Mouse (Mus musculus): ENCODE results near the gene Bach2. TPM values are rescaled to one million over a fixed set of nuclear protein-coding genes. Genes with fewer than 3 reads are reported as not detected.

The Bach2 gene
- polyA plus RNA-seq, 1 experiment from 2014 or later, result 21.9 TPM

DNA sequence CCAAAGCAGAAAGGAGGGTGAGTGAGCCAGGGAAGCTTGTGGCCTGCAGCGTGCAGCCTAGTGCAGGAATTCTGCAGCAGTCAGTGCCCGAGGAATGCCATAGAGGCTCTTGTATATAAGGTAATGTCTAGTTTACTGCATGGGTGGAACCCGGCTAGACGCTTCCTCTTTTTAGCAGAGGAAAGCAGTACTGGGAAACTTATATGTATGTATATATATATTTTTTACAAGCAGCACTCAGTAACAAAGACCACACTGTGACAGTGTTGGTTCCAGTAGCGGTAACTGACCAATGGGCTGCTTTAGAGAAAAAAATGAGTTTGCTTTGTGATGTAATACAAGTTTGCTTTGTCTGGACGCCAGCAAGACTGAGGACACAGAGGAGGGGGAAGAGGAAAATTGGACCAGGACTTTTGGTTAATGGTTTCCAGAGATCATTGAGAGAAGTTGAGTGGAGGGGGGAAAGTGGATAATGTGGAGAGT, 65.7 kb downstream of the Bach2 start:
- Histone ChIP-seq H3K4me2 (ENCODE audit: low read length) (peak overlapping the region; percentile 23), H3K36me3 (ENCODE audit: control insufficient read depth, insufficient read depth, low read length) (0 out of 2 replicates have a peak, but pooled peaks cover 3% of the 10 kb centered on the region), H3K4me1 (ENCODE audit: control insufficient read depth, insufficient read depth, low read length) (peaks cover 48% of the 10 kb centered on the region), H3K9me3 (replicated peaks; ENCODE audit: control insufficient read depth, low read length) (no peaks in the 10 kb centered on the region), H3K9ac (ENCODE audit: low read length) (0 out of 2 replicates have a peak overlapping the region, but pooled peaks have one; percentile 40), H3K27ac (ENCODE audit: low read depth, low read length) (peak overlapping the region; percentile 95), H3K27me3 (replicated peaks; ENCODE audit: control insufficient read depth, insufficient read depth, low read length) (no peaks in the 10 kb centered on the region), H3K4me3 (ENCODE audit: low read depth, low read length) (no peak overlapping the region)
- ATAC-seq, result peak; percentile 50
- DNase-seq (ENCODE audit: low spot score), result peak; percentile 55
- 17% methylated on average over 6 of the region's 6 CpGs for WGBS

DNA sequence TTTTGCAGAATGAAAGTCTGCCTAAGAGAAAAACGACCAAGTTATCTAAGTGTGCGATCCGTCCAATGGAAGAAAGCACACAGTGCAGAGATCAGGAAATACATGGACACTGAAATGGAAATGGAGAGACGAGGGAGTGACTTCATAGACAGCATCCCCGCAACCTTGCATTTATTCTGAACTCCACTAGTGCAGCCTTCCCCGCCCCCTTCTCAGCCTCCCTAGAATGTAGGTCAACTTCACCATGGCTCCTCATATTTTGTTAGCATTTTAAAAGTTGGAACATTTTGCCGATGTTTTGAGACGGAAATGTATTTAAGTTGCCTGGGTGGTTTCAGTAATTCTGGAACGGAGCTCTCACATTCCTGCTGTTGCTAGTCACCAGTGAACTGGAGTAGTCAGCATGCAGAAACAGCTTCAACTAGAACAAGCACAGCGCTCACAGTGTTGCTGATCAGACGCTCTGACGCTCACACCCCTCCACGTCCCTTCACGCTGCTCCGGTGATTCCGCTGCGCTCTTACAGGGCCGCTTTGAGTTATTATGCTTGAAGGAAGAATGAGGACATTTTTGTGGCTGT, 66.5 kb downstream of the Bach2 start:
- Histone ChIP-seq H3K9me3 (replicated peaks; ENCODE audit: control insufficient read depth, low read length) (no peaks in the 10 kb centered on the region), H3K4me1 (ENCODE audit: control insufficient read depth, insufficient read depth, low read length) (peaks cover 48% of the 10 kb centered on the region), H3K4me2 (ENCODE audit: low read length) (peak overlapping the region; percentile 23), H3K9ac (ENCODE audit: low read length) (0 out of 2 replicates have a peak overlapping the region, but pooled peaks have one; percentile 40), H3K27me3 (replicated peaks; ENCODE audit: control insufficient read depth, insufficient read depth, low read length) (no peaks in the 10 kb centered on the region), H3K27ac (ENCODE audit: low read depth, low read length) (peak overlapping the region; percentile 44; the same call in 1 of the 2 replicates), H3K36me3 (ENCODE audit: control insufficient read depth, insufficient read depth, low read length) (0 out of 2 replicates have a peak, but pooled peaks cover 3% of the 10 kb centered on the region), H3K4me3 (ENCODE audit: low read depth, low read length) (no peak overlapping the region)
- ATAC-seq (no peak), DNase-seq (ENCODE audit: low spot score) (peak; percentile 44)
- 54% methylated on average over 18 of the region's 18 CpGs for WGBS

DNA sequence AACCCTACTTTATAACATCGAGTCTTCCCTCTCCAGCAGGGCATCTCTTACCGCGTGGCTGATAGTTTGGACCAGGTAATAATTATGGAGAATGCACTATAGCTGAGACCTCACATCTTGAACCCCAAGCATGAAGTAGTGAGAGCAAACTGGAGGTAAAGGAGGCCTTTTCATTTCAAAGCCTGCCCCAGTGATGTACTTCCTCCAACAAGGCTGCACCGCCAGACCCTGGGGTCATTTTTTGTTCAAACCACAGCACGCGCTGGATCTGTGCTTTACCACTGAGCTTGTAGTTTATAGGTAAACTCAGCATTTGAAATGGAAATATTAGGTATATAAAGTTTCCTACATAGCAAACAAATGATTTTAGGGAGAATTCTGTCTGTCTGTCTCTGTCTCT, 67.1 kb downstream of the Bach2 start:
- H3K27me3 ChIP-seq (replicated peaks; ENCODE audit: control insufficient read depth, insufficient read depth, low read length), result no peaks in the 10 kb centered on the region
- no peak overlapping the region for H3K4me2 ChIP-seq (ENCODE audit: low read length)
- ATAC-seq, result no peak
- H3K4me3 ChIP-seq (ENCODE audit: low read depth, low read length), result no peak overlapping the region
- 80% methylated on average over 6 of the region's 6 CpGs for WGBS
- H3K27ac ChIP-seq (ENCODE audit: low read depth, low read length), result peak overlapping the region; percentile 44; the same call in 1 of the 2 replicates
- 0 out of 2 replicates have a peak, but pooled peaks cover 3% of the 10 kb centered on the region for H3K36me3 ChIP-seq (ENCODE audit: control insufficient read depth, insufficient read depth, low read length)
- 0 out of 2 replicates have a peak overlapping the region, but pooled peaks have one; percentile 40 for H3K9ac ChIP-seq (ENCODE audit: low read length)
- H3K9me3 ChIP-seq (replicated peaks; ENCODE audit: control insufficient read depth, low read length), result no peaks in the 10 kb centered on the region
- DNase-seq (ENCODE audit: low spot score), result no peak
- peaks cover 48% of the 10 kb centered on the region for H3K4me1 ChIP-seq (ENCODE audit: control insufficient read depth, insufficient read depth, low read length)

DNA sequence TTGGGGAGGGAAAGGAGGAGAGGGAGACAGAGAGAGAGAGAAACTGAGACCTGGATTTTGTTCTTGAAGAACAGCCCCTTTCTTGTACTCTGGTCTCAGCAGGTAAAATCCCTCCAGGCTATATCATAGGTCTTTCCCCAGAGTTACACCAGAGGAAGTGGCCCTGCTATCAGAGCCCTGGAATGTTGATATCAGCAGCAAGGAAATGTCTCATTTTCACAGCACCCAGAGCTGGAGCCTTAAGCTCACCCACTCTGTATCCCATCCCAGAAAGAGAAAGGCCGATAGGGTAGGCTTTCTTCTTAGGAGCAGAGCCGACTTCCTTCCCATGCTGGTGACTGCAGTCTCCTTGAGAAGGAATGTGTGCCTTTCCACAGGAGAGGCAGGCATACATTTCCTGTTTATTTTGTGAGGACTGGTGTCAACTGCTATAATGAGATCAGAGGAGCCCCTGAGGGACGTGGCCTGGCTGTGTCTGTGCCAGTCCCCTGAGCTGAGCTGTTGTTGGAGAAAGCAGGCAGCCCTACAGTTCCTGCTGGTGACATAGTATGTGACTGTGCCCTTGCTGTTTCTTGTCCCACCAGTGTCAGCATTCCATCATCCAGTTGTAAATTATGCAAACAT, 67.7 kb downstream of the Bach2 start:
- DNase-seq (ENCODE audit: low spot score) (no peak), ATAC-seq (no peak)
- Histone ChIP-seq H3K4me2 (ENCODE audit: low read length) (no peak overlapping the region), H3K9ac (ENCODE audit: low read length) (no peak overlapping the region), H3K36me3 (ENCODE audit: control insufficient read depth, insufficient read depth, low read length) (0 out of 2 replicates have a peak, but pooled peaks cover 3% of the 10 kb centered on the region), H3K27me3 (replicated peaks; ENCODE audit: control insufficient read depth, insufficient read depth, low read length) (no peaks in the 10 kb centered on the region), H3K4me1 (ENCODE audit: control insufficient read depth, insufficient read depth, low read length) (peaks cover 48% of the 10 kb centered on the region), H3K9me3 (replicated peaks; ENCODE audit: control insufficient read depth, low read length) (no peaks in the 10 kb centered on the region), H3K4me3 (ENCODE audit: low read depth, low read length) (no peak overlapping the region), H3K27ac (ENCODE audit: low read depth, low read length) (no peak overlapping the region; the same call in 1 of the 2 replicates)
- WGBS, result 54% methylated on average over 3 of the region's 3 CpGs

DNA sequence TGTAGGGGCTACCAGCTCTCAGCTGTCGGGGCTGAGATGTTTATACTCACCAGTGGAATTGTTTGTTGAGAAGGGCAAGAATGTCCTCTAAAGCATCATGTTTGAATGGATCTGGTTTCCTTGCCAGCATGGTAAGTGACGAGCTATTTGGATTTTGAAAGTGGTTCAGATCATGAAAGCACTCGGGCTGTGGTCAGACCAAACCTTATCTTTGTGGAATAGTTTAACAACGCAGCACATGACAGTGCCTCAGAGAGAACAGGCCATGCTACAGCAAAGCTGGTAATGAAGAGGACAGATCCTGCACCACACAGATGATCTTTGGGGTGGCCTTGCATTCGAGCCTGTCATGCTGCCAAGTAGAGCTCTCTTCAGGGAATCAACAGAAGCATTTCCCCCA, 68.6 kb downstream of the Bach2 start:
- Histone ChIP-seq H3K4me3 (ENCODE audit: low read depth, low read length) (no peak overlapping the region), H3K27ac (ENCODE audit: low read depth, low read length) (no peak overlapping the region), H3K27me3 (replicated peaks; ENCODE audit: control insufficient read depth, insufficient read depth, low read length) (no peaks in the 10 kb centered on the region), H3K4me1 (ENCODE audit: control insufficient read depth, insufficient read depth, low read length) (peaks cover 47% of the 10 kb centered on the region), H3K4me2 (ENCODE audit: low read length) (no peak overlapping the region), H3K9me3 (replicated peaks; ENCODE audit: control insufficient read depth, low read length) (no peaks in the 10 kb centered on the region), H3K9ac (ENCODE audit: low read length) (no peak overlapping the region), H3K36me3 (ENCODE audit: control insufficient read depth, insufficient read depth, low read length) (0 out of 2 replicates have a peak, but pooled peaks cover 3% of the 10 kb centered on the region)
- DNase-seq (ENCODE audit: low spot score) (no peak), ATAC-seq (no peak)
- 87% methylated on average over 5 of the region's 5 CpGs for WGBS

DNA sequence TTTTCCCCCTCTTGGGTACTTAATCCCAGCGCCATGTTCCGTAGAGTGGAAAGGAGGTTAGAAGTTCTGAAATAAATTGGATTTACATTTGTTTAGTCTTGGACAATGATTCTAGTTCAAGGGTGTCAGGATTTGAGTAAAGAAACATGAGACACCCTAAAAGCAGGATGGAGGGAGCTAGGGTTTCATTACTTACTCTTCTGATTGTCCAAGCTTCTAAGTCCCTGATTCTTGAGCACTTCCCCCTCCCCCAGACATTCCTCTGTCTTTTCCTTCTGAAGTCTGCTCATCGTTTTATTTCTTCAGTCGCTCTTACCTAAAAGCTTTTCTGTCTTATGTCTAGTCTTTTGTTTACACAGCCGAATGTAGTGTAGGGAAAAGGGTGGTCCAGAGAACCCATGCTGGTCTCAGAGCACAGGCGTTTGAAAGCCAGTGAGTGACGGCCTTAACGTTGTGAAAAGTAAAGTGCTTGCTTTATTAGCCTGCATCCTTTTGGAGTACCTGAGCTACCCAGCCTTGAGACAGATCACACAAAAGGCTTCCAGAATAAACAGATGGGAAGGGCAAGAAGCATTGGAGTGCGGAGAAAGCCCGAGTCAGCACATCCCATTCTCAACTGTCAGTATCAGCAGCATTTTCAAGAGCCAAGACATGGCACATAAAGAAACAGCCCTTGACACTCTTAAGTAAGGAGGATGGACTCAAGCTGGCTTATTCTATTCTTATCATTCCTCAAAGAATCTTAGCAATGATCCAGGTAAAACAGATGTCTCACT, 73.8 kb downstream of the Bach2 start:
- DNase-seq (ENCODE audit: low spot score), result no peak
- Histone ChIP-seq H3K27ac (ENCODE audit: low read depth, low read length) (no peak overlapping the region), H3K4me2 (ENCODE audit: low read length) (no peak overlapping the region), H3K9me3 (replicated peaks; ENCODE audit: control insufficient read depth, low read length) (no peaks in the 10 kb centered on the region), H3K4me1 (ENCODE audit: control insufficient read depth, insufficient read depth, low read length) (peaks cover 7% of the 10 kb centered on the region; the same call in 1 of the 2 replicates), H3K27me3 (replicated peaks; ENCODE audit: control insufficient read depth, insufficient read depth, low read length) (no peaks in the 10 kb centered on the region), H3K9ac (ENCODE audit: low read length) (no peak overlapping the region), H3K36me3 (ENCODE audit: control insufficient read depth, insufficient read depth, low read length) (peaks cover 5% of the 10 kb centered on the region), H3K4me3 (ENCODE audit: low read depth, low read length) (no peak overlapping the region)
- 57% methylated on average over 10 of the region's 10 CpGs for WGBS
- ATAC-seq, result no peak

DNA sequence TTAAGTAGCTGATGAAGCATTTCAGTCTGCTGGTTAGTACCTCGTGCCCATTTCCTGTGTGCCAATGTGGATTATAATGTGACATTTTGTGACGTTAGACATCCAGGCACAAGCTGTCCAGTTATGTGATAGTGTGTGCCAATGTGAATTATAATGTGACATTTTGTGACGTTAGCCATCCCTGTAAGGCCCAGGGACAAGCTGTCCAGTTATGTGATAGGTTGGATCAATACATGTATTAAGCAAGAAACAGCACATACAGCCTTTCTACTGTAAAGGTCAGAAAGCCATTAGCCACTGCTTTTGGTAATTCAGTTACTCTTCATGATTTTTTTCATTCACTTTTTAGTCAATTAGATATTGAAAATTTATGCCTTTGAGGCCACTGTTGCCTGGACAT, 76.3 kb downstream of the Bach2 start:
- no peak overlapping the region for H3K4me3 ChIP-seq (ENCODE audit: low read depth, low read length)
- 88% methylated on average over 3 of the region's 3 CpGs for WGBS
- ATAC-seq (no peak), DNase-seq (ENCODE audit: low spot score) (no peak)
- peaks cover 7% of the 10 kb centered on the region; the same call in 1 of the 2 replicates for H3K4me1 ChIP-seq (ENCODE audit: control insufficient read depth, insufficient read depth, low read length)
- H3K27ac ChIP-seq (ENCODE audit: low read depth, low read length), result no peak overlapping the region
- H3K9me3 ChIP-seq (replicated peaks; ENCODE audit: control insufficient read depth, low read length), result no peaks in the 10 kb centered on the region
- no peaks in the 10 kb centered on the region for H3K27me3 ChIP-seq (replicated peaks; ENCODE audit: control insufficient read depth, insufficient read depth, low read length)
- H3K36me3 ChIP-seq (ENCODE audit: control insufficient read depth, insufficient read depth, low read length), result peaks cover 13% of the 10 kb centered on the region
- no peak overlapping the region for H3K4me2 ChIP-seq (ENCODE audit: low read length)
- H3K9ac ChIP-seq (ENCODE audit: low read length), result no peak overlapping the region

DNA sequence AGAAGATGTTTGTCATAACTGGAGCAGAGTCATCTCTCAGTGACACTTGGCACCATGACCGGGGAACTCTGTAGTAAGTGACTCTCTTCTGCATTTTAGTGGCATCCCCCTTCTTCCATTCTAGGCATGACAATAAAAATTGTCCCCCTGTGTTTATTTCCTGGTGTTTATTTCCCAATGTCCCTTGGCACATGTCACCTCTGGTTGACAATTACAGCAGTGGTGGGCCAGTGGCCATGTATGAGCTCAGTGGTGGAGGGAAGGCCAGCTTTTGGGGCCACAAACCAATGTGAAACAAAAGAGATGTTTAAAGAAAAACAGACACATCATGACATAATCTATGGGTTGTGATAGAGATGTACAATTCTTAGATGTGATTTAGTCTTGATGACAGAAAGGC, 80.0 kb downstream of the Bach2 start:
- H3K27me3 ChIP-seq (replicated peaks; ENCODE audit: control insufficient read depth, insufficient read depth, low read length), result no peaks in the 10 kb centered on the region
- 0 out of 2 replicates have a peak, but pooled peaks cover 2% of the 10 kb centered on the region for H3K4me1 ChIP-seq (ENCODE audit: control insufficient read depth, insufficient read depth, low read length)
- no peak overlapping the region for H3K4me2 ChIP-seq (ENCODE audit: low read length)
- H3K9ac ChIP-seq (ENCODE audit: low read length), result no peak overlapping the region
- 100% methylated on average over 1 of the region's 1 CpGs for WGBS
- no peak for DNase-seq (ENCODE audit: low spot score)
- 0 out of 2 replicates have a peak, but pooled peaks cover 4% of the 10 kb centered on the region for H3K9me3 ChIP-seq (replicated peaks; ENCODE audit: control insufficient read depth, low read length)
- peaks cover 13% of the 10 kb centered on the region for H3K36me3 ChIP-seq (ENCODE audit: control insufficient read depth, insufficient read depth, low read length)
- ATAC-seq, result no peak
- H3K4me3 ChIP-seq (ENCODE audit: low read depth, low read length), result no peak overlapping the region
- H3K27ac ChIP-seq (ENCODE audit: low read depth, low read length), result no peak overlapping the region
